Mouse (Mus musculus) layer of hippocampus, postnatal 10 days (tissue): ENCODE measurements around the gene Dmac2. TPM values are rescaled to one million over a fixed set of nuclear protein-coding genes. Genes with fewer than 3 reads are reported as not detected.

Experiments
- DNase-seq, 2 experiments: peaks; one replicate each; pipeline ENCODE4 v3.0.0; 2021; ENCODE audit warnings: low spot score in 2 of 2
- total RNA-seq, 2 experiments: library from RNA; stranded (reverse); gene quantifications; 2 replicates each; pipeline ENCODE4 v1.2.3; 2021

The Dmac2 gene
- total RNA-seq, 2 experiments from 2014 or later, result 27.3 to 29.8 TPM

GRCm38 (mm10) chr7:25614831-25615705 lies 4.1 kb upstream of the Dmac2 start:
- no peak for DNase-seq

- DNase-seq, result no peak
These were observed 3.6 kb upstream of the Dmac2 start, which contains the start of gene Erich4 for GRCm38 (mm10) chr7:25615706-25616011. TSS of gene Erich4 (minus strand) at chr7:25615892.

GRCm38 (mm10) chr7:25617376-25618160 lies 1.6 kb upstream of the Dmac2 start:
- peak in 1 of 2 experiments; percentile 8 for DNase-seq

GRCm38 (mm10) chr7:25619722-25619991 lies 443 bp downstream of the Dmac2 start:
- no peak for DNase-seq

- DNase-seq, result no peak
These were observed 887 bp downstream of the Dmac2 start for GRCm38 (mm10) chr7:25620101-25620500.

- DNase-seq, result no peak
These were observed 1.5 kb downstream of the Dmac2 start for GRCm38 (mm10) chr7:25620751-25621150.

- DNase-seq, result no peak
These were observed 4.7 kb downstream of the Dmac2 start for GRCm38 (mm10) chr7:25623857-25624370.

- DNase-seq, result no peak
These were observed 5.6 kb downstream of the Dmac2 start for GRCm38 (mm10) chr7:25624851-25625250.

- DNase-seq, result no peak
These were observed 6.5 kb downstream of the Dmac2 start for GRCm38 (mm10) chr7:25625594-25626250.

- peak in 1 of 2 experiments; percentile 25 for DNase-seq
These were observed 7.6 kb downstream of the Dmac2 start, which contains the start of gene B3gnt8 for GRCm38 (mm10) chr7:25626509-25627430. TSS of gene B3gnt8 (plus strand) at chr7:25626654.

GRCm38 (mm10) chr7:25627431-25628322 lies 8.5 kb downstream of the Dmac2 start:
- DNase-seq, result no peak

- DNase-seq, result no peak
These were observed 9.1 kb downstream of the Dmac2 start for GRCm38 (mm10) chr7:25628323-25628620.

- DNase-seq, result no peak
These were observed 13.5 kb downstream of the Dmac2 start for GRCm38 (mm10) chr7:25632679-25633078.

GRCm38 (mm10) chr7:25636373-25636772 lies 17.2 kb downstream of the Dmac2 start:
- no peak for DNase-seq

GRCm38 (mm10) chr7:25637099-25637498 lies 17.9 kb downstream of the Dmac2 start:
- no peak for DNase-seq

GRCm38 (mm10) chr7:25639754-25640153 lies 20.5 kb downstream of the Dmac2 start:
- no peak for DNase-seq

- no peak for DNase-seq
These were observed 24.9 kb downstream of the Dmac2 start for GRCm38 (mm10) chr7:25644136-25644535.

GRCm38 (mm10) chr7:25644631-25645030 lies 25.4 kb downstream of the Dmac2 start:
- DNase-seq, result no peak

GRCm38 (mm10) chr7:25645074-25645473 lies 25.9 kb downstream of the Dmac2 start:
- DNase-seq, result no peak
